Mouse (Mus musculus): ENCODE data around the gene Nppa.
A peak's percentile ranks its signal among the peaks of the same experiment; 100 is the strongest.

Gene Nppa

DNA sequence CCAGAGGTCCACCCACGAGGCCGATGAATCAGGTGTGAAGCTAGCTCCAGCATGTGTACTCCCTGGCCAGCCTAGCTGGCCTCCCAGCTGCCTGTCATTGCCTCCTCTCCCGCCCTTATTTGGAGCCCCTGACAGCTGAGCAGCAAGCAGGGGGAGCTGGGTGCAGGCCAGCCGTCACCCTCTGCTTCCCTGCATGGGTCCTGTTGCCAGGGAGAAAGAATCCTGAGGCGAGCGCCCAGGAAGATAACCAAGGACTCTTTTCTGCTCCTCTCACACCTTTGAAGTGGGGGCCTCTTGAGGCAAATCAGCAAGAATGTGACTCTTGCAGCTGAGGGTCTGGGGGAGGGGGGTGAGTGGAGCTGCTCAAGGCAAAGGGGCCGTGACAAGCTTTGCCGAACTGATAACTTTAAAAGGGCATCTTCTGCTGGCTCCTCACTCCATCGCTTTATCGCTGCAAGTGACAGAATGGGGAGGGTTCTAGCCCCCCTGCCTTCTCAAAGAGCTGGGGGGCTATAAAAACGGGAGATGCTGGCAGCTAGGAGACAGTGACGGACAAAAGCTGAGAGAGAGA lies at the start of gene Nppa:
Gene Nppa, plus strand, starts transcription at position 521 of the 571 bp plus-strand sequence.
- no peak for DNase-seq

DNA sequence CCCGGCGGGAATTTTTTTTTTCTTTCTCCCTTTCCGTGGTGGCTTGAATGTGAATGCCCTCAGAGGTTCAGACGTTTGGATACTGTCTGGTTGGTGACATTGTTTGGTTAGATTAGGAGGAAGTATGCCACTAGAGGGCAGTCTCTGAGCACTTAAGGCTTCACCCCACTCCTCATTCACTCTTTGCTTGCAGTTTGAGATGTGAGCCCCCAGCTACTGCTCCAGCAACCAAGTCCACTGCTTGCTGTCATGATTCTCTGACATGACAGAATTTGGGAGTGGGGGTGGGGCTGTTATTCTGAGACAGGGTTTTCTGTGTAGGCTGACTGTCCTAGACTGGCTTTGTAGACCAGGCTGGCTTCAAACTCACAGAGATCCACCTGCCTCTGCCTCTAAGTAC lies 46.9 kb upstream of the Nppa start:
- no peak for DNase-seq

DNA sequence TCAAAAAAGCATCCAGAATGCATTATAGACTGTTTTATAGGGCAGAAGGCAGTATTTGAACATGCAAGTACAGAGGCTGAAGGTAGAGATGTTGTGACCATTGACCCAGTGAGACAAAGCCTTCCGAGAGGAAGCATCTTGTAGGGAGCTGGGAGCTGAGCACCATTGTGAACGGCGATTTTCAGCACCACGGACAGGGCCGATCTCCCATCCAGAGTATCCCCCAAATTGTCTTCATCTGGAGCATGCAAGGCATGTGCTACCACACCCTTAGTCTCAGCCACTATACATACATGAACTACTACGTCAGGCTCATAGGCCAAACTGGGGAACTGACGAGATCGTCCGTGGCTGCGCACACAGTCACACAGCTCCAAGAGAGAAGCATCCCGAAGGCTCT lies 43.4 kb upstream of the Nppa start:
- DNase-seq: no peak

DNA sequence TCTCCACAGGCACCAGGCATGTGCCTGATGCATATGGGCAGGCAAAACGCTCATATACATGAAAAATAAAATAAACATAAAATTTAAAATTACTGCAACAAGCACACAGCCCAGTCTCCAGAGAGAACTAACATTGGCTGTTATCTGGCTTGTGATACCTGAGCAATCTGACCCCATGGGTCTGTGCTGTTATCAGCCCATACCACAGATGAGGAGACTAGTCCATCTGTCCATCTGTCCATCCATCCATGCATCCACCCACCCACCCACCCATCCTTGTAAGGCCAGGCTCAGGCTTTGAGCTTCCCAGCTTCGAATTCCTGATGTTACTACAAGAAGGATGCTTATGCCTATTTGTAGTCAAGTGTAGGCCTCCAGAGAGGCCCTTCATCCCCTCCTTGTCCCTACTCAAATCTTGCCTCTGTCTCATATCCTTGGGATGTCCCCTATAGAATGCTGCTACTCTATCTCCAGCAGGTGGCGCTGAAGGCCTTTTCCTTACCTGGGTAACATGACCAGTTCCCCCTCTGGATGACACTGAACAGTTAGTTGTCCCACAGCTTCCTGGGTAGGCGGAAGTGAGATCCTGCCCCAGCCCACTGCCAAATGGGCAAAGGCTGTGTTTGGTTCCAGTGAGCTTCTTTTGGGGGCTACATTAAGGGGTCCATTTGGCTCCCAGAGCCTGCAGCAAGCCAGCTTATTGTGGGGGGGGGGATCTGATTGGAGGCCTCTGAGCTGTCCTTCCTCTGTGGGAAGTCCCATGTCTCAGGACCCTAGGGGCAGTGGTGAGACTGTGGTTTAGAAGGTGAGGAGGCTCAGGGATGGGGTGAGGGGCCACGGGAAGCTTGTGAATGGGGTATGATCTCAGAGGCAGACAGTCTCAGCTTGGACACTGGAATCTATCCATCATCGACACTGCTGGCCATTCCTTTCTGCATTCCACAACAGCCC lies 40.4 kb upstream of the Nppa start:
- DNase-seq: no peak

DNA sequence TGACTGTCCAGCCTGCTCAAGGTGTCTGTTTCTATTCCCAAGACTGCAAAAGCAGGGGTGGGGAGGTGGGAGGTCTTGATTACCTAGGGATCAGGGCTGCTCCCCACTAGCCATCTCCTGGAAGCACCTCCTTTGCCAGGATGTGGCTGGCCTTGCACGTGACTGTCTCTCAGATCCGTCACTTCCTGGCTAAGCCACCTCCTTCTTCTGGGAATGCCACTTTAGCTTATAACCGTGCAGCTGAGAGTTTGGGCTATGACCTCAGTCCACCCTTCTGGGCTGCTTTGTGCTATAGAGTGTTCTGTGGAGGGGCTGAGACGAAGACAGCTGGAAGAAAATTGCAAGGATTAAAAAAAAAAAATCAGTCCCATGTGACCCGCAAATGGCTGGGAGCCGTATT lies 37.7 kb upstream of the Nppa start:
- DNase-seq: no peak

DNA sequence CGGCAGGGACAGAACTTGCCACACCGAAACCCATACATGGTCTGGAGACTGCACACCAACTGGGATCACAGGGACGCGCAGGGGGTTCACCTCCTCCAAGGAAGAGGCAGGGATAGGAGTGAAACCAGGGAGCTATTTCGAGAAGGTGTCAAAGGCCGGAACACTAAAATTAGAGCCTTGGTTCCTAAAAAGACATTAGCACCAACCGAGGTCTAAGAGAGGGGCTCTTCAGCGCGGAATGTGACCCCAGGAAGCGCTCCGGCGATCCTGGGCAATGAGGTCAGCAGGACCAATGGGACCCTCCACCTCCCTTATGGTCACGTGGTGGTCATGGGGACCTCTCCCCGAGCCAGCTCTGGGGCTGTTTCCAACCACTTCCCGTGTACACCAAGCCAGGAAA lies 36.9 kb upstream of the Nppa start:
- no peak for DNase-seq

DNA sequence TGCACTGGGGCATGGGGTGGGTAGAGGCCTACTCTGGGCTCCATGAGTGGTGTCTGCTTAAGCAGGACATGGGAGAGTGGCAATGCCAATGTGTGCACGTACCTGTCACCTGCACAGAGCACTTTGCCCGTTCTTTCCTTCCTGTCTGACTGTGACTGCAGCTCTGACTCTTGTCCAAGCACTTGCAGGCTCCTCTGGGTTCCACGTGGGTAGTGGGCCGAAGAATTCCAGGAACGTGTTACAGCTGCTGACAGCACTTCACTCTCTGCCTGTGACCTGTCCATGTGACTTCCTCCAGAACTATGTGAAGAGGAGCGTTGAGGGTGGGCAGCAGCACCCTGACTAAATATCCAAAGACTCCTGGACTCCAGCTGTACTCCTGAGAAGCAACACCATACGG lies 34.8 kb upstream of the Nppa start:
- DNase-seq: no peak

DNA sequence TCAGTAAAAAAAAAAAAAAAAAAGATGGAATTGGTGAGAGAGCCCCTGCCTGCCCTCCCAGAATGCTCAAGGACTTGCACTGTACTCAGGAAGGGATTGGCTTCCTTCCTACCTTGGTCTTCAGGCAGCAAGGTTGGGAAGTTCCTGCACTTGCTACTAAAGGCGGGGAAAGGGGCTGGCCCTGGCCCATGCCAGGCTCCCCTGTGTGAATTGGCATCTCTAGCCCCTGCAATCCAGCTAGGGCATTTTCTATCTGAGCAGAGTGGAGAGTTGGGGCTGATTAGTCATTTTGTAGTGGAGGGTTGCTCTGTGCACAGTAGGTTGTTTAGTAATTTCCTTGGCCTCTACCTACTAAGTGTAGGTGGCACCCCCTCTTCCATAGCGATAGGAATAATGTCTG lies 31.7 kb upstream of the Nppa start:
- DNase-seq: no peak

DNA sequence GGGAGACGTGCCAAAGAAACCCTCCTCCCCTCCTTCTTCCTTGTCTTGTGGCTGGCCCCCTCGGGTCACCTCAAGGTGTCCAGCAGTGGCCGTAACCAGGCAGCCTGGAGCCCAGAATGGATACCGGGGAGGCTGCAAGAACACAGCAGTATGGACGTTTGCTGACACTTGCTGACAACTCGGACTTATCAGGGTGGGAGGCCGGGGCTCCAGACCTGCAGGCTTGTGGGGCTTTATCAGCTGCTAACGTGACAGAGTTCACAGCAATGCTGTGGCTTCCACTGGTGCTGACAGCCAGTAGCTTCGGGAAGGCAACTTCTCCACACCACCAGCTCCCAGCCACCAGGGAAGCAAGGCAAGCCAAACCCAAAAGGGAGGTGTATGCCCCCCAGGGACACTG lies 31.2 kb upstream of the Nppa start:
- no peak for DNase-seq

DNA sequence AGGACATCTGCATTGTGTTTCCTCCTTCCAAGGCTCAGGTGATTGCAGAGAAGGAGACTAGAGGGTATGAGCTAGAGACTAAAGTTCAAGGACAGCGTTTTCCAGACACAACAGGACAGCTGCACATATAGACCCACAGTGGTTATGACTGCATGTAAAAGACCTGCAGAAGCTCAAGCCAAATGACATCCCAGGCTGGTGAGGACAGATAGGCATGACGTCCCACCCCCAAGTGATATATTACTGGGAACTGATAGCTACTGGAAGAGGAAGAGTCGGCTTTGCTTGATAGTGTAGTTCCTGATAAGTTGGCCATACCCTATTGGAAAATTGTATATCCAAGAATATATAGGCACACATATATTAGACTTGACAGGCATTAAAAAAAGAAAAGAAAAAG lies 24.3 kb upstream of the Nppa start:
- no peak for DNase-seq

DNA sequence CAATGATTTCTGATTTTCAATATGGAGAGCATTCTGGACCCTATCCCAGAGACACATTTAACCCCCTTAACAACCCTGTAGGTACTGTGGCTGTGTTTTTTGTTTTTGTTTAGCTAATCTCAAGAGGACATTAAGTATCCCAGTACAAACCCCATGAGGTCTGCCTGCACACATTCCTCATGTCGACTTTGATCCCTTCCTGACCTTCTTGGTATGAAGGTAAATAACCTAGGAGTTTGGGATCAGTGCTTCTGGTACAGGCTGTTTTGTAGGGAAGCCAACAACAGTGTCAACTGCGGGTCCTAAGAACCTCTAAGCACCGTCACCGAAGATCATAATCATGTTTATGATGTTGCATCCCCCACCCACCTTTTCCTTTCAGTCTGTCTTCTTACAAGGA lies 22.8 kb upstream of the Nppa start:
- no peak for DNase-seq

DNA sequence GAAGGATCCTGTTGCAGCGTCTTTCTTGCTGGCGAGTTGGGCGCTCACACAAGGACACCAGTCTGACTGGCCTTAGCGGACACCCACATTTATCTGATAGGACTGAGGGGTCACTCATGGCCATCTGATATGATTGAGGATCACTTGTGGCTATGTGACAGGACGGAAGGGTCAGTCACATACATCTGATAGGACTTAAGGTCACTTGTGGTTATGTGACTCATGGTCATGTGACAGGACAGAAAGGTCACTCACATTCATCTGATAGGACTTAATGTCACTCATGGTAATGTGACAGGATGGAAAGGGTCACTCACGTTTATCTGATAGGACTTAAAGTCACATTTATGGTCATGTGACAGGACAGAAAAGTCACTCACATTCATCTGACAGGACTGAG lies 22.1 kb upstream of the Nppa start:
- DNase-seq: no peak

DNA sequence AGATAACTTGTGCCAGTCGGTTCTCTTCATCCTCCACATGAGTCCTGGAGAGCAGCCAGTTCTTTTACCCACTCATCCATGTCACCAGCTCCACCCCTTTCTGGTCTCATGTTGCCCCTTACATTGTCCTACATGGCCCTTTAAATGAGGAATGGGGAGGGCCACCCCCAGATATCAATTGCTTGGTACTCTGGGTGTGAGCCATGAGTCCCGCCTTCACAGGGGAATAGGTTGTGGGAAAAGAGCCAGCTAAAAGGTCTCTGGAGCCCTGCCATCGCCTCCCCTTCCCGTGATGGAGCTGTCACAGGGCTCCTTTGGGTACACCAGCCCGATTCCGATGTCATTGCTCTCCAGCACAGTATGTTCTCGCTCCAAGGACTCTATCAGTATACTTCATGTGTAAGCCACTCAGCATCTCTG lies 21.1 kb upstream of the Nppa start:
- DNase-seq: no peak

DNA sequence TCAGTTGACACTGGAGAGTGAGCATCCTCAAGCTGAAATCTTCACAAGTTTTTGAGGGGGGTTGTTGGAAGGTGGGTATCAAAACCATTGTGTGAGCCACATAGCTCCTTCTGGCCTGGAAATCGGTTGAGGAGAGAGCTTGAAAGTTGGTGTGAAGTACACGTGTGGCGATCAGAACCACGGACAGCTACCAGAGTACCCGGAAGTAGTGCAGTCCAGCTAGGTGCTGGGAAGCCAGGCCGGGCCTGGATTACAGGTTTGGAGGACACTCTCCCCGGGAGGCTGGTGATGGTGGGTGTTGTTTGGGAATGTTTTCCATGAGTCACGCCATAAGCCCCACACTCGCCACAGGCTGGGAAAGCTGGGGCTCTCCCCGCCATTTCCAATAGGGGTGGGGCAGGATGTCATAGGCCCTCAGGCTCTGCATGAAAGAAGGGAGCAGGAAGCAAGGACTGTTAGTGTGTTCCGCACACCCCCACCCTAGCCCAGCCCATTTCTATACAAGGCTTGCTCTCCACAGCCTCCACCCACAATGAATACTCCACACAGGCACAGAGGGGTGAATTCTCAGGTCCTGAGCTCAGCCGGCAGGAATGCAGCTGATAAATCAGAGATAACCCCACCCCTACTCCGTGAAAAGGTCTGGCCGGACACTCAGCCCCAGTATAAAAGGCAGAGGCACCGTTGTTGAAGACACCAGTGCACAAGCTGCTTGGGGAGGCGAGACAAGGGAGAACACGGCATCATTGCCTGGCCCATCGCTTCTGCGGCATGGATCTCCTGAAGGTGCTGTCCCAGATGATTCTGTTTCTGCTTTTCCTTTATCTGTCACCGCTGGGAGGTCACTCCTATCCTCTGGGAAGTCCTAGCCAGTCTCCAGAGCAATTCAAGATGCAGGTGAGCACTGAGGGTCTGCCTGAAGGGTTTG lies 15.1 kb upstream of the Nppa start, which contains the start of gene Nppb:
Gene Nppb, plus strand, starts transcription at position 584 of the 928 bp plus-strand sequence.
- no peak for DNase-seq

DNA sequence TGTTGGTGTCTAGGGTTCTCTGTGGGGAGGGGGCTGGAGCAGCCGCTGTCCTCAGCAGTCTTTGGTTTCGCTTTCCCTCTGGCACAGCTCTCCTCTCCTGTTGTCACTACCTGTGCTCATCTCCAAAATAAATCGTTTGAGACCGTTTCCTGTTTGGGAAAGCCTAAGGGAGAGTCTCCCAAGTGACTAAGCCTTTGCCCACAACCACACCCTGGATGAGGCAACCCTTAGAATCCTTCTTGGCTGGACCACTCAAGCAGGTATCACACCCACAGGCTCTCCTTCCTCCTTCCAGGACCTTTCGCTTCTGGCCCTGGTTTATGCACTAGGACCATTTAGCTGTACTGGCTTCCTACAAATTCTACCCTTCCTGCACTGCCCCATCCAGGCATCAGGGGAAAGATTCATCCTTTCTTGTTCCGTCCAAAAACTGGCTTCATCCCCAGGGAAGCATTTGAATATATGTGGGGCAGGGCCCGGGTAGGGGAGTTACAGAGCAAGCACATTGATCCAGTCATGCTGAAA lies 6.9 kb upstream of the Nppa start:
- DNase-seq: no peak

DNA sequence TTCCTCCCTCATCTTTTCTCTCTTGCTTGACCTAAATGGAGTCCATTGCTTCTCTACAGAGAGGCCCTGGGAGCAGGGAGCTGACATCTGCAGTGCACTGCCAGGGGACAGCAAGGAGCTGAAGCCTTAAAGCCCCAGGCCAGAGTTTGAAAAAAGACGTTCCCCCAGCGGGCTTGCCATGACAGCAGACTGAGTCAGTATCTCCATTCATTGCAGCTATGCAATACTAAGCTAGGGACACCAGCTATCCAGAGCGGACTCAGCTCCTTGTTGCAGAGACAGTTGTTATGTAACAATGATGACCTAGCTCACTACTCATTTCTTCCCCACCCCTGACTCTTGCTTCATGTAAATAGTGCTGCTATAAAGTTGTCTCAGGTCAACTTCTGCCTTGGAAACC lies 5.2 kb upstream of the Nppa start:
- no peak for DNase-seq

DNA sequence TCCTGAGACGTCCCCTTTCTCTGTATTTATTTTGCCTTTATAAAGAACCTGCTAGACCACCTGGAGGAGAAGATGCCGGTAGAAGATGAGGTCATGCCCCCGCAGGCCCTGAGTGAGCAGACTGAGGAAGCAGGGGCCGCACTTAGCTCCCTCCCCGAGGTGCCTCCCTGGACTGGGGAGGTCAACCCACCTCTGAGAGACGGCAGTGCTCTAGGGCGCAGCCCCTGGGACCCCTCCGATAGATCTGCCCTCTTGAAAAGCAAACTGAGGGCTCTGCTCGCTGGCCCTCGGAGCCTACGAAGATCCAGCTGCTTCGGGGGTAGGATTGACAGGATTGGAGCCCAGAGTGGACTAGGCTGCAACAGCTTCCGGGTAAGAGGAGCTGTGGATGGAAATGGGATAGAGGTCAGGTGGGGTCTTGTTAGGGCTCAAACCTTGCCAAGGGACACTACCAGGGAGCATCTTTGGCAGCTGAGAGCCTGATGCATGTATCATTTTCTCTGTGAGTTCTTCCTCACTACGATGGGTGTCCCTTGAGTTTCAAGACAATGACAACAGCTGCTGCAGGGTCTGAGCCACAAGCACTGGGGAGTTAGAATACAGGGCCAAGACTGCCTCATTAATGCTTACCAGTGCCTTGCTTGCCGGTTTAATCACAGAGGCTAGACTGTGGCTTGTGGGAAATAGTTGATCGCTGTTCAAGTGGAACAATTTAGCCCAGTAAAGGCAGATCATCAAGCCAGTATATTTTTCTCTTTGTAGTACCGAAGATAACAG lies 679 bp downstream of the Nppa start:
- DNase-seq: no peak

DNA sequence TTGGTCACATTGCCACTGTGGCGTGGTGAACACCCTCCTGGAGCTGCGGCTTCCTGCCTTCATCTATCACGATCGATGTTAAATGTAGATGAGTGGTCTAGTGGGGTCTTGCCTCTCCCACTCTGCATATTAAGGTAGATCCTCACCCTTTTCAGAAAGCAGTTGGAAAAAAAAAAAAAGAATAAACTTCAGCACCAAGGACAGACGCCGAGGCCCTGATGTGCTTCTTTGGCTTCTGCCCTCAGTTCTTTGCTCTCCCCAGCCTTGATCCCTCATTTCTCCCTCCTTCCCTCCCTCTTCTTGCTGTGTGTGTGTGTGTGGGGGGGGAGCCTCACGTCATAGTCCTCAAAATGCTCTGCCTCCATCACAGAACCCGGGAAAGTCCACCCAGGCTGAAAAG lies 1.3 kb downstream of the Nppa start:
- no peak for DNase-seq

DNA sequence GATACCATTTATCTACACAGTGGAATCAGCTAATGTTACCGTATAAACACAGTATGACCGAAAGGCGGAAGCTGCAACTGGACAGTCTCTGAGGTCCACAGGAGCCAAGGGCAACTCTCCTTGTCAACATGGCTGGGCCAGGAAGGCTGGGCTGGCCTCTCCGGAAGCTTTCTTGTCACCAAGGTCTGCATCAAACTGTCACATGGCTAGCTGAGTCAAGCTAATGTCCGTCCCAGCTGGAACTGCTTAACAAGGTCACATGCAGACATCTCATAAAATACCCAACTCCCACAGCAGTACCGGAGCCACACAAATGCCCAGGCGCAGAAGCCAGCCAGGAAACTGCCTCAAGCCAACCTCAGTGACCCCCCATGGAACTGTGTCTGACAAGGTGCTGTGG lies 3.8 kb downstream of the Nppa start:
- no peak for DNase-seq

DNA sequence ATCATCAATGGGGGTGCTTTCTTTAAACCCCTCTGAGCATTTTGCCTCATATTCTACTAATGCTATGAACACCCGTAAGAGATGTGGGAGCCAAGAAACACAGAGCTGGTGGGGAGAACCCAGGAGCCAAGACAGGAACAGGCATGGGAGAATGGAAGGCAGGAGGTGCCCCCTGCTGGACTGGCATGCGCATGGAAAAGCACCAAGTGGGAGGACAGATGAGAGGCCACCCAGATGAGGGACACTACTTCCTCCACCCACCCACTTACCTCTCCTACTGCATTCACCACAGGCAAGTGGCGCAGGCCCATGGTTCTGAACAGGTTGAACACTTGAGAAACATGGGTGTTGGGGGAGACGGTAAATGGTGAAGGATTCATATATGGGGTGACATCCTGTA lies 7.9 kb downstream of the Nppa start:
- peak; percentile 15 for DNase-seq

DNA sequence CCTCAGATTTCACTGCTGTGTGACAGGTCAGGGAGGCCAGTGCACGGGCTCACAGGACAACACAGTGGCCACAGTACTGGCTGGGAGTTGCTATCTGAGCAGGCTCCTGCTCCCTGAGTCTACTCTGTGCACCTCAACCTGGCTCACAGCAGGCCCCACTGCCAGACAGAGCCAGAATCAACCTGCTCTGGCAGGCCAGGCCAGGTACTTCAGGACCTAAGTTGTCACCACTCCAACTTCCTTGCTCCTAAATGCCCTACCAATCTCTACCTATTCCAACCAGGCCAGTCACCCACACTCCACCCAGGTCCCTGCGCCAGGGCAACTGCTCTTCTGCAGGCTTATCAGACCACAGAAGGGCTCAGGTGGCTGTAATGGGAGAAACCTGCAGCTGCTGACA lies 9.1 kb downstream of the Nppa start:
- no peak for DNase-seq

DNA sequence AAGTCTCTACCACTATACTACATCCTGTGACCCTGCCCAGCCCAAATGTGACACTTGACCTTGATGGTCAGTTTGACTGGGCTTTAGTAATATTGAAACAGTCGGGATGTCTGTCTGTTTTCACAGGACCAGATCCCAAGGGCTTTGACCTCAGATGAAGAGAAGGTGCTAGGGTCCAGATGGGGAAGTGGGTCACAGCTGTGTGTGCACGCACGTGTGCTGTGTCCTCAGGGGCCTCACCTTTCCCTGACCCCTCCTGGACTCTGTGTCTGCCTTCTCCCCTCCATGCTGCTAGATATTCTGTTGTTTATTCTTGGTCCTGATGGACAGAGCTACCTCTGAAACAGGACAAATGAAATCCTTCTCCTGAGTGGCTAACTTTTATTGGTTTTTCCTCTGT lies 10.8 kb downstream of the Nppa start:
- no peak for DNase-seq
